Mouse (Mus musculus): ENCODE measurements around the gene Rilp. TPM values are rescaled to one million over a fixed set of nuclear protein-coding genes. Genes with fewer than 3 reads are reported as not detected.

The Rilp gene
- polyA plus RNA-seq, 1 experiment from 2014 or later: 3.1 TPM

GRCm38 (mm10) chr11:75530845-75531373 is 21.0 kb downstream of the Rilp start:
- Histone ChIP-seq H3K4me3 (replicated peaks; ENCODE audit: low read length) (peak overlapping the region; percentile 59), H3K27me3 (ENCODE audit: control insufficient read depth, insufficient read depth, low read length) (no peaks in the 10 kb centered on the region), H3K27ac (peak overlapping the region; percentile 95), H3K4me2 (replicated peaks) (peak overlapping the region; percentile 98), H3K9ac (peak overlapping the region; percentile 88), H3K4me1 (replicated peaks; ENCODE audit: control insufficient read depth, insufficient read depth, low read length) (peaks cover 30% of the 10 kb centered on the region), H3K36me3 (replicated peaks; ENCODE audit: control insufficient read depth, insufficient read depth) (no peaks in the 10 kb centered on the region), H3K9me3 (ENCODE audit: control insufficient read depth, low read length) (no peaks in the 10 kb centered on the region)
- WGBS: under 1% methylated on average over 31 of the region's 31 CpGs
- ATAC-seq (ENCODE audit: low FRiP score) (peak; percentile 14), DNase-seq (ENCODE audit: low spot score) (peak; percentile 55)

- H3K9me3 ChIP-seq (ENCODE audit: control insufficient read depth, low read length): no peaks in the 10 kb centered on the region
- H3K4me1 ChIP-seq (replicated peaks; ENCODE audit: control insufficient read depth, insufficient read depth, low read length): peaks cover 30% of the 10 kb centered on the region
- H3K27me3 ChIP-seq (ENCODE audit: control insufficient read depth, insufficient read depth, low read length): no peaks in the 10 kb centered on the region
- under 1% methylated on average over 62 of the region's 62 CpGs for WGBS
- DNase-seq (ENCODE audit: low spot score) (peak; percentile 96), ATAC-seq (ENCODE audit: low FRiP score) (peak; percentile 95)
- H3K27ac ChIP-seq: peak within 1 kb of the TSS; percentile 95
- H3K9ac ChIP-seq: peak within 1 kb of the TSS; percentile 88
- H3K4me3 ChIP-seq (replicated peaks; ENCODE audit: low read length): peak within 1 kb of the TSS; percentile 59
- no peaks in the 10 kb centered on the region for H3K36me3 ChIP-seq (replicated peaks; ENCODE audit: control insufficient read depth, insufficient read depth)
- peak within 1 kb of the TSS; percentile 98 for H3K4me2 ChIP-seq (replicated peaks)
These were observed 21.8 kb downstream of the Rilp start, which contains the start of gene Slc43a2 for GRCm38 (mm10) chr11:75531469-75532242. Gene Slc43a2, plus strand, starts transcription at chr11:75531694.

- Histone ChIP-seq H3K9me3 (ENCODE audit: control insufficient read depth, low read length) (no peaks in the 10 kb centered on the region), H3K36me3 (replicated peaks; ENCODE audit: control insufficient read depth, insufficient read depth) (no peaks in the 10 kb centered on the region), H3K27ac (peak overlapping the region; percentile 95), H3K9ac (peak overlapping the region; percentile 88), H3K4me3 (replicated peaks; ENCODE audit: low read length) (peak overlapping the region; percentile 59), H3K27me3 (ENCODE audit: control insufficient read depth, insufficient read depth, low read length) (no peaks in the 10 kb centered on the region), H3K4me1 (replicated peaks; ENCODE audit: control insufficient read depth, insufficient read depth, low read length) (peaks cover 35% of the 10 kb centered on the region), H3K4me2 (replicated peaks) (peak overlapping the region; percentile 98)
- DNase-seq (ENCODE audit: low spot score) (no peak), ATAC-seq (ENCODE audit: low FRiP score) (peak; percentile 18; the same call in 1 of the 2 replicates)
- 11% methylated on average over 38 of the region's 38 CpGs for WGBS
These were observed 22.7 kb downstream of the Rilp start for GRCm38 (mm10) chr11:75532340-75533277.

GRCm38 (mm10) chr11:75533314-75534015 is 23.6 kb downstream of the Rilp start:
- no peak for ATAC-seq (ENCODE audit: low FRiP score)

GRCm38 (mm10) chr11:75534286-75535033 is 24.6 kb downstream of the Rilp start:
- H3K27me3 ChIP-seq (ENCODE audit: control insufficient read depth, insufficient read depth, low read length): no peaks in the 10 kb centered on the region
- H3K9ac ChIP-seq: peak overlapping the region; percentile 18
- whole genome bisulfite sequencing: 69% methylated on average over 4 of the region's 4 CpGs
- no peaks in the 10 kb centered on the region for H3K9me3 ChIP-seq (ENCODE audit: control insufficient read depth, low read length)
- DNase-seq (ENCODE audit: low spot score) (no peak), ATAC-seq (ENCODE audit: low FRiP score) (no peak)
- H3K4me1 ChIP-seq (replicated peaks; ENCODE audit: control insufficient read depth, insufficient read depth, low read length): peaks cover 46% of the 10 kb centered on the region
- H3K4me3 ChIP-seq (replicated peaks; ENCODE audit: low read length): no peak overlapping the region
- peak overlapping the region; percentile 98 for H3K4me2 ChIP-seq (replicated peaks)
- H3K36me3 ChIP-seq (replicated peaks; ENCODE audit: control insufficient read depth, insufficient read depth): 0 out of 2 replicates have a peak, but pooled peaks cover 7% of the 10 kb centered on the region
- H3K27ac ChIP-seq: peak overlapping the region; percentile 29; the same call in 1 of the 2 replicates

More at GRCm38 (mm10) chr11:75533314-75534015, 23.6 kb downstream of the Rilp start:
- H3K27me3 ChIP-seq (ENCODE audit: control insufficient read depth, insufficient read depth, low read length): no peaks in the 10 kb centered on the region
- no peak for DNase-seq (ENCODE audit: low spot score)
- H3K9ac ChIP-seq: peak overlapping the region; percentile 88
- peaks cover 44% of the 10 kb centered on the region for H3K4me1 ChIP-seq (replicated peaks; ENCODE audit: control insufficient read depth, insufficient read depth, low read length)
- H3K27ac ChIP-seq: peak overlapping the region; percentile 95; the same call in 1 of the 2 replicates
- H3K36me3 ChIP-seq (replicated peaks; ENCODE audit: control insufficient read depth, insufficient read depth): 0 out of 2 replicates have a peak, but pooled peaks cover 5% of the 10 kb centered on the region
- 72% methylated on average over 6 of the region's 6 CpGs for WGBS
- peak overlapping the region; percentile 98 for H3K4me2 ChIP-seq (replicated peaks)
- no peaks in the 10 kb centered on the region for H3K9me3 ChIP-seq (ENCODE audit: control insufficient read depth, low read length)
- H3K4me3 ChIP-seq (replicated peaks; ENCODE audit: low read length): peak overlapping the region; percentile 59

GRCm38 (mm10) chr11:75535106-75535795 is 25.4 kb downstream of the Rilp start:
- no peak for ATAC-seq (ENCODE audit: low FRiP score)
- Histone ChIP-seq H3K27ac (0 out of 2 replicates have a peak overlapping the region, but pooled peaks have one; percentile 20), H3K9ac (peak overlapping the region; percentile 12; the same call in 1 of the 2 replicates), H3K9me3 (ENCODE audit: control insufficient read depth, low read length) (no peaks in the 10 kb centered on the region), H3K36me3 (replicated peaks; ENCODE audit: control insufficient read depth, insufficient read depth) (0 out of 2 replicates have a peak, but pooled peaks cover 7% of the 10 kb centered on the region), H3K4me3 (replicated peaks; ENCODE audit: low read length) (no peak overlapping the region; the same call in 1 of the 2 replicates), H3K27me3 (ENCODE audit: control insufficient read depth, insufficient read depth, low read length) (no peaks in the 10 kb centered on the region), H3K4me1 (replicated peaks; ENCODE audit: control insufficient read depth, insufficient read depth, low read length) (peaks cover 46% of the 10 kb centered on the region), H3K4me2 (replicated peaks) (peak overlapping the region; percentile 98)
- DNase-seq (ENCODE audit: low spot score): no peak
- WGBS: 46% methylated on average over 13 of the region's 13 CpGs

GRCm38 (mm10) chr11:75536255-75537024 is 26.5 kb downstream of the Rilp start:
- H3K9me3 ChIP-seq (ENCODE audit: control insufficient read depth, low read length): no peaks in the 10 kb centered on the region
- H3K27ac ChIP-seq: no peak overlapping the region
- peaks cover 46% of the 10 kb centered on the region for H3K4me1 ChIP-seq (replicated peaks; ENCODE audit: control insufficient read depth, insufficient read depth, low read length)
- DNase-seq (ENCODE audit: low spot score) (no peak), ATAC-seq (ENCODE audit: low FRiP score) (no peak)
- no peak overlapping the region for H3K4me3 ChIP-seq (replicated peaks; ENCODE audit: low read length)
- H3K9ac ChIP-seq: no peak overlapping the region
- H3K27me3 ChIP-seq (ENCODE audit: control insufficient read depth, insufficient read depth, low read length): no peaks in the 10 kb centered on the region
- WGBS: 87% methylated on average over 12 of the region's 12 CpGs
- H3K36me3 ChIP-seq (replicated peaks; ENCODE audit: control insufficient read depth, insufficient read depth): 0 out of 2 replicates have a peak, but pooled peaks cover 7% of the 10 kb centered on the region
- H3K4me2 ChIP-seq (replicated peaks): no peak overlapping the region

Measured in hindbrain, embryonic 14.5 days (tissue).